Mouse (Mus musculus) left cerebral cortex, adult 2 months (tissue): ENCODE data around the gene Olfr1392. TPM values are rescaled to one million over a fixed set of nuclear protein-coding genes. Genes with fewer than 3 reads are reported as not detected.
"Not testable (repeated sequence)": the region's sequence is repeated elsewhere in the genome, so short reads cannot be mapped to it uniquely, and the experiment has no call there.

Experiments used
- DNase-seq, 2 experiments: peaks; one replicate each; pipeline ENCODE4 v3.0.0; 2021 to 2022; ENCODE audit warnings: low spot score in 2 of 2, mixed read lengths in 1 of 2; ENCODE audit errors: extremely low spot score in 1 of 2
- H3K27ac ChIP-seq: fragments of 200-600 bp; 2 replicates; pipeline ENCODE4 v1.8.1; 2022
- H3K4me3 ChIP-seq: fragments of 200-600 bp; 2 replicates; pipeline ENCODE4 v1.8.1; 2022
- CTCF ChIP-seq: fragments of 200-600 bp; IDR thresholded peaks from 2 replicates; pipeline ENCODE4 v1.8.1; 2022; ENCODE audit warnings: antibody characterized with exemption, mild to moderate bottlenecking, moderate library complexity
- intact Hi-C: fragments of 180-260 bp; cut with DNase I; formaldehyde crosslinking; loops from one replicate; pipeline ENCODE4 v1.15.1; 2025
- long read RNA-seq, 2 experiments: library from polyadenylated mRNA; stranded (forward); transcript quantifications; one replicate each; pipeline ENCODE4 v2.0.0; 2021; ENCODE audit warnings: borderline mapping rate in 2 of 2
- total RNA-seq, 2 experiments: library from RNA; stranded (reverse); gene quantifications; 2 replicates each; pipeline ENCODE4 v1.2.3; 2021

Gene Olfr1392
- not detected for total RNA-seq
- long read RNA-seq, experiment 1 = 0 reads
- long read RNA-seq, experiment 2 = 0 reads

GRCm38 (mm10) chr11:49284982-49285381 lies at the start of gene Olfr1392:
Gene Olfr1392 (plus strand): TSS chr11:49285282.
- DNase-seq, H3K4me3 ChIP-seq, intact Hi-C loops, H3K27ac ChIP-seq: not testable (repeated sequence)

GRCm38 (mm10) chr11:49235459-49236207 lies 49.4 kb upstream of the Olfr1392 start:
- intact Hi-C loops = no loop called here
- Histone ChIP-seq H3K4me3 (no peak overlapping the region), H3K27ac (no peak overlapping the region)
- no peak for TF ChIP-seq CTCF
- no peak for DNase-seq

DNA sequence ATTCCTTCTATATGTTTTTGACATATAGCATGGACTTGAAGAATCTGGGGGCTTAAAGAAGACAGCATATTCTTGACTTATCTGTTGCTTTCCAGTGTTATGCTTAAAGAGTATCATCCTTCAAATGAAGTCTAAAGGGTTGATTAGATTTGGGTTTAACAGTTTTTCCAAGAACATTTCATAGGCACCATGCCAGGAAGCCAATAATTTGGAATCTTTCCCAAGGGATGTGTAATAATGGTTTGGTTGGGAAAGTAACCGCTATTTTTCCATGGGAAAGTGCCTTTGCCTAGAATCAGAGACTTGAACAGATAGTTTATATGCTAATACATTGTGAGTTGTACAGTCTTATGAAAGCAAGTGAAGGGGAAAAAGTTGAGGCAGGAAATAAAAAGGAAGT lies 48.2 kb upstream of the Olfr1392 start:
- Histone ChIP-seq H3K27ac (no peak overlapping the region), H3K4me3 (no peak overlapping the region)
- no peak for TF ChIP-seq CTCF
- no peak for DNase-seq
- intact Hi-C loops = no loop called here

- H3K4me3 ChIP-seq = no peak overlapping the region
- no peak for DNase-seq
- intact Hi-C loops = no loop called here
- H3K27ac ChIP-seq = no peak overlapping the region
- TF ChIP-seq CTCF = no peak
These were observed 47.5 kb upstream of the Olfr1392 start for GRCm38 (mm10) chr11:49237532-49237931.

DNA sequence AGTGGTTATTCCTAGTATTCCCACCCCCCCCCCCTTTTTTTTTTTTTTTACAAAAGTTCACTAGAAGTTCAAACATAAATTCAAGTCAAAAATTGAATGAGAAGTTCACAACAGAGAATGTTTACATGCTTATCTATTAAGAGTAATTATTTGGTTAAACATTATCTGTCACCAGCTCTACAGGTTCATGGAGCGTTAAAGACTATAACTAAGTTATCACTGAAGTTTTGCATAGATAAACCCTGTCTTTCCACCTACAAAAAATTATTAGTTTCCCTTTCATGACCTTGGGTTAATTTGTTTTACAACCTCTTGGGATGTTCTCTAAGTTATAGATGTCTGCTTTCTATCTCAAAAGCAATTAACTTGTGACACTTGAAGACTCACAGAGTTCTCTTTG lies 44.8 kb upstream of the Olfr1392 start:
- no peak for DNase-seq
- H3K4me3 ChIP-seq = no peak overlapping the region
- no peak overlapping the region for H3K27ac ChIP-seq
- intact Hi-C loops = no loop called here
- TF ChIP-seq CTCF = no peak

DNA sequence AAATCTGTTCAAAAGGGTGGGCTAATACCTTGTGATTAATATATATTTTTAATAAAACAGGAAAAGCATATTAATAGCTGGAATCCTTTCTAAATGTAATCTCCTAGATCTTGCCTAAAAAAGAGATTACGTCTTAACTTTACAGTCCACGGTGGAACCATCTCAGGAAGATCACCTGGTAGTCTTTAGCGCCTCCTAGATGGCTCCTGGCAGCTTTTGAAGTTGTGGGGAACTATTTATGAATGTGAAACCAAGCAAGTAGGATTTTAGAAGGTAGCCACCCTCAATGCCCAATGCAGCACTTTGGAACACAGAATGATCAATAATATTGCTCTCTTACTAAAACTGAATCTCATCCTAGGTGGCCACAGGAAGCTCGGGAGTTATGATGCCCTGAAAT lies 44.2 kb upstream of the Olfr1392 start:
- intact Hi-C loops = no loop called here
- no peak for DNase-seq
- no peak overlapping the region for H3K27ac ChIP-seq

GRCm38 (mm10) chr11:49241471-49241870 lies 43.6 kb upstream of the Olfr1392 start:
- TF ChIP-seq CTCF = no peak
- H3K27ac ChIP-seq = no peak overlapping the region
- H3K4me3 ChIP-seq = no peak overlapping the region
- intact Hi-C loops = no loop called here
- DNase-seq = no peak

More for the DNA sequence above, 44.2 kb upstream of the Olfr1392 start:
- H3K4me3 ChIP-seq = no peak overlapping the region
- TF ChIP-seq CTCF = no peak

- intact Hi-C loops = loop anchor here (1.0 kb wide), 1 partner anchor 40 kb away; the partner anchor contains the start of gene Zfp62
- DNase-seq = no peak
- no peak for TF ChIP-seq CTCF
- peak overlapping the region; percentile 90 for H3K4me3 ChIP-seq
- H3K27ac ChIP-seq = peak overlapping the region; percentile 96
These were observed 42.0 kb upstream of the Olfr1392 start for GRCm38 (mm10) chr11:49242944-49243626.

DNA sequence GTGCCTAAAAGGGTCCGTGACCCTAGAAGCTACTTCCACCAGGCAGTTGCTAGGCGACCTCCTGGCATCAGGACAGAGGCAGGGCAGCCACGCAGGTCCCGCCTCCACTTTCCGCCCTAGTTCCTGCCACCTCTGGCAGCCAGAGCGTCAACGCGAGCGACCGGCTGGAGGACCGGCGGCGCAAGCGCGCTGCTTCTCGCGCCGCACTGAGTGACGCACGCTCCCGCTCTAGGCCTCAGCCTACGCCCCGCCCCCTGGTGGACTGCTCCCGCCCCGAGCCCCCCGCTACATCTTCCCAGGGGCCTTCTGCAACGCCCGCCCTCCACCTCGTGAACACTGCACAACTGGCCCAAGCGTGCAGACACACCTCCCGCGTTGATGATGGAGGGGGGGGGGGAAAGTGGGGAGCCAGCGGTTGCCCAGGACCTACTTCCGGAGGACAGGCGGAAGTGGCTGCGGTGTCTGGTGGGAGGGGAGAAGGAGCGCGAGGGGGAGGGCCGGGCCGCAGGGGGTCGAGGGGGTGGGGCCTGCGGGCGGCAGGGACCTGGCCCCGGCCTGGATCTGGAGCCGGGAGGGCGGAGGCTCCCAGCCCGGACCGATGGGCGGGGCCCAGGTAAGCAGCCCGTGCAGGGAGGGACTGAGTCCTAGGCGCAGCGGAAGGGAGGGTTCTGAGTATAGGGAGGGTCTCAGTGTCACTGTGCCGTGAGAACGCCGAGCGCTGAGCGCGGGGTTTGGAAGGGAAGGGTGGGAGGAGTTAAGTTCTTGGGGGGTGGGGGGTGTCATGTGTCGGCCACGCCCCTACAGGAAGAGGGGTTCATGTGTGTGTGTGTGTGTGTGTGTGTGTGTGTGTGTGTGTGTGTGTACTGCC lies 41.1 kb upstream of the Olfr1392 start, which contains the start of gene Mgat1:
Gene Mgat1 (plus strand): TSS at position 465 of the 868 bp plus-strand sequence.
- DNase-seq = peak; percentile 89 to 93
- intact Hi-C loops = loop anchor here (1.0 kb wide), 1 partner anchor 41 kb away; the partner anchor contains the start of gene Zfp62
- H3K4me3 ChIP-seq = peak within 1 kb of the TSS; percentile 90
- H3K27ac ChIP-seq = peak within 1 kb of the TSS; percentile 96
- peak; percentile 27 for TF ChIP-seq CTCF

- intact Hi-C loops = no loop called here
- no peak for TF ChIP-seq CTCF
- peak overlapping the region; percentile 90 for H3K4me3 ChIP-seq
- H3K27ac ChIP-seq = peak overlapping the region; percentile 80
- DNase-seq = no peak
These were observed 40.5 kb upstream of the Olfr1392 start for GRCm38 (mm10) chr11:49244595-49244930.

DNA sequence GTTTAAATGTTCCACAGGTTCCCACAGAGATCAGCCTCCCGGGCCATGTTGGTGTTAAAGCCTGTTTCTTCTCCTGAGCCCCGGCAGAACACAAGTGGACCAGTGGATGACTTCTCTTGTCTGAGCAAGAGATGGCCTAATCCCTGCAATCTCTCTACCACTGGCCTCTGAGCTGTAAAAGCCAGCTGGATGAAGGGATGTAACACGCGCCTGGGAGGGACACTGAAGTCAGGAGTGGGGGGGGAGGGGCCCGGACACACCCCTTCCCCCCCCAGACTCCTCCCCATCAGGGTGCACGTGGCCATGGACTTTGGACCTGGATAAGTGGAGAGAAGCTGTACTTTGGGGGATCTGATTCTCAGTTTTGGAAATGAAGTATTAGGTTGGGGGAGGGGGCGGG lies 39.9 kb upstream of the Olfr1392 start:
- intact Hi-C loops = loop anchor here (5.0 kb wide), 1 partner anchor 388 kb away; no protein-coding TSS in a partner anchor
- no peak overlapping the region for H3K27ac ChIP-seq
- TF ChIP-seq CTCF = no peak
- peak overlapping the region; percentile 90; the same call in 1 of the 2 replicates for H3K4me3 ChIP-seq
- DNase-seq = no peak
